Mouse (Mus musculus): Measurements from ENCODE around the gene Prdm2. TPM values are rescaled to one million over a fixed set of nuclear protein-coding genes. Genes with fewer than 3 reads are reported as not detected.

Prdm2 gene
- polyA plus RNA-seq, 1 experiment from 2014 or later, result 7.0 TPM

- no peaks in the 10 kb centered on the region for H3K9me3 ChIP-seq (ENCODE audit: control insufficient read depth, low read length)
- 84% methylated on average over 6 of the region's 6 CpGs for WGBS
- H3K4me1 ChIP-seq (ENCODE audit: control insufficient read depth, insufficient read depth, low read length), result peaks cover 14% of the 10 kb centered on the region
Measured at GRCm38 (mm10) chr4:143193164-143193563, 19.6 kb downstream of the Prdm2 start.

GRCm38 (mm10) chr4:143191783-143192182, 21.0 kb downstream of the Prdm2 start:
- no peak overlapping the region for H3K4me2 ChIP-seq (ENCODE audit: low read depth, low read length)
- H3K4me3 ChIP-seq (ENCODE audit: low read length), result no peak overlapping the region
- no peaks in the 10 kb centered on the region for H3K36me3 ChIP-seq (ENCODE audit: control insufficient read depth, insufficient read depth, low read length)
- peak; percentile 39; the same call in 1 of the 2 replicates for ATAC-seq
- peaks cover 14% of the 10 kb centered on the region for H3K4me1 ChIP-seq (ENCODE audit: control insufficient read depth, insufficient read depth, low read length)
- WGBS, result 73% methylated on average over 3 of the region's 3 CpGs
- no peaks in the 10 kb centered on the region for H3K9me3 ChIP-seq (ENCODE audit: control insufficient read depth, low read length)
- H3K27me3 ChIP-seq (replicated peaks; ENCODE audit: control insufficient read depth, insufficient read depth, low read length), result no peaks in the 10 kb centered on the region
- no peak overlapping the region for H3K27ac ChIP-seq (ENCODE audit: low read length)
- H3K9ac ChIP-seq (ENCODE audit: low read depth, low read length), result no peak overlapping the region

More at GRCm38 (mm10) chr4:143193164-143193563, 19.6 kb downstream of the Prdm2 start:
- H3K36me3 ChIP-seq (ENCODE audit: control insufficient read depth, insufficient read depth, low read length), result no peaks in the 10 kb centered on the region
- H3K27ac ChIP-seq (ENCODE audit: low read length), result no peak overlapping the region
- H3K4me3 ChIP-seq (ENCODE audit: low read length), result no peak overlapping the region
- H3K27me3 ChIP-seq (replicated peaks; ENCODE audit: control insufficient read depth, insufficient read depth, low read length), result no peaks in the 10 kb centered on the region
- ATAC-seq, result no peak
- no peak overlapping the region for H3K4me2 ChIP-seq (ENCODE audit: low read depth, low read length)
- no peak overlapping the region for H3K9ac ChIP-seq (ENCODE audit: low read depth, low read length)

- no peak overlapping the region for H3K4me3 ChIP-seq (ENCODE audit: low read length)
- H3K27me3 ChIP-seq (replicated peaks; ENCODE audit: control insufficient read depth, insufficient read depth, low read length), result no peaks in the 10 kb centered on the region
- H3K36me3 ChIP-seq (ENCODE audit: control insufficient read depth, insufficient read depth, low read length), result no peaks in the 10 kb centered on the region
- no peak overlapping the region; the same call in 1 of the 2 replicates for H3K9ac ChIP-seq (ENCODE audit: low read depth, low read length)
- H3K4me2 ChIP-seq (ENCODE audit: low read depth, low read length), result no peak overlapping the region
- no peaks in the 10 kb centered on the region for H3K9me3 ChIP-seq (ENCODE audit: control insufficient read depth, low read length)
- peaks cover 14% of the 10 kb centered on the region for H3K4me1 ChIP-seq (ENCODE audit: control insufficient read depth, insufficient read depth, low read length)
- no peak overlapping the region; the same call in 1 of the 2 replicates for H3K27ac ChIP-seq (ENCODE audit: low read length)
- ATAC-seq, result peak; percentile 88
- 28% methylated on average over 4 of the region's 4 CpGs for WGBS
Measured at GRCm38 (mm10) chr4:143190657-143191056, 22.1 kb downstream of the Prdm2 start.

- Histone ChIP-seq H3K27ac (ENCODE audit: low read length) (no peak overlapping the region), H3K4me3 (ENCODE audit: low read length) (no peak overlapping the region), H3K9ac (ENCODE audit: low read depth, low read length) (no peak overlapping the region), H3K36me3 (ENCODE audit: control insufficient read depth, insufficient read depth, low read length) (no peaks in the 10 kb centered on the region), H3K9me3 (ENCODE audit: control insufficient read depth, low read length) (no peaks in the 10 kb centered on the region), H3K27me3 (replicated peaks; ENCODE audit: control insufficient read depth, insufficient read depth, low read length) (no peaks in the 10 kb centered on the region), H3K4me1 (ENCODE audit: control insufficient read depth, insufficient read depth, low read length) (peaks cover 14% of the 10 kb centered on the region), H3K4me2 (ENCODE audit: low read depth, low read length) (no peak overlapping the region)
- no peak; the same call in 1 of the 2 replicates for ATAC-seq
- WGBS, result 77% methylated on average over 5 of the region's 5 CpGs
Measured at GRCm38 (mm10) chr4:143188571-143189191, 24.1 kb downstream of the Prdm2 start.

GRCm38 (mm10) chr4:143186066-143186465, 26.7 kb downstream of the Prdm2 start:
- no peaks in the 10 kb centered on the region for H3K36me3 ChIP-seq (ENCODE audit: control insufficient read depth, insufficient read depth, low read length)
- H3K9ac ChIP-seq (ENCODE audit: low read depth, low read length), result no peak overlapping the region
- H3K4me2 ChIP-seq (ENCODE audit: low read depth, low read length), result no peak overlapping the region
- H3K27ac ChIP-seq (ENCODE audit: low read length), result no peak overlapping the region
- H3K27me3 ChIP-seq (replicated peaks; ENCODE audit: control insufficient read depth, insufficient read depth, low read length), result no peaks in the 10 kb centered on the region
- ATAC-seq, result no peak
- H3K4me3 ChIP-seq (ENCODE audit: low read length), result no peak overlapping the region
- H3K4me1 ChIP-seq (ENCODE audit: control insufficient read depth, insufficient read depth, low read length), result peaks cover 7% of the 10 kb centered on the region
- H3K9me3 ChIP-seq (ENCODE audit: control insufficient read depth, low read length), result no peaks in the 10 kb centered on the region

- Histone ChIP-seq H3K27me3 (replicated peaks; ENCODE audit: control insufficient read depth, insufficient read depth, low read length) (no peaks in the 10 kb centered on the region), H3K36me3 (ENCODE audit: control insufficient read depth, insufficient read depth, low read length) (no peaks in the 10 kb centered on the region), H3K9me3 (ENCODE audit: control insufficient read depth, low read length) (no peaks in the 10 kb centered on the region), H3K4me2 (ENCODE audit: low read depth, low read length) (no peak overlapping the region), H3K9ac (ENCODE audit: low read depth, low read length) (no peak overlapping the region), H3K4me3 (ENCODE audit: low read length) (no peak overlapping the region), H3K27ac (ENCODE audit: low read length) (no peak overlapping the region), H3K4me1 (ENCODE audit: control insufficient read depth, insufficient read depth, low read length) (peaks cover under 1% of the 10 kb centered on the region)
- WGBS, result 78% methylated on average over 9 of the region's 9 CpGs
- no peak for ATAC-seq
Measured at GRCm38 (mm10) chr4:143185496-143185895, 27.3 kb downstream of the Prdm2 start.

GRCm38 (mm10) chr4:143183141-143183540, 29.7 kb downstream of the Prdm2 start:
- no peak for ATAC-seq
- Histone ChIP-seq H3K27me3 (replicated peaks; ENCODE audit: control insufficient read depth, insufficient read depth, low read length) (no peaks in the 10 kb centered on the region), H3K4me3 (ENCODE audit: low read length) (no peak overlapping the region), H3K9me3 (ENCODE audit: control insufficient read depth, low read length) (no peaks in the 10 kb centered on the region), H3K27ac (ENCODE audit: low read length) (no peak overlapping the region), H3K9ac (ENCODE audit: low read depth, low read length) (no peak overlapping the region), H3K4me1 (ENCODE audit: control insufficient read depth, insufficient read depth, low read length) (no peaks in the 10 kb centered on the region), H3K36me3 (ENCODE audit: control insufficient read depth, insufficient read depth, low read length) (no peaks in the 10 kb centered on the region), H3K4me2 (ENCODE audit: low read depth, low read length) (no peak overlapping the region)
- WGBS, result 85% methylated on average over 6 of the region's 6 CpGs

- WGBS, result 90% methylated on average over 5 of the region's 5 CpGs
Measured at GRCm38 (mm10) chr4:143180731-143181130, 32.1 kb downstream of the Prdm2 start.

GRCm38 (mm10) chr4:143171600-143172290, 41.0 kb downstream of the Prdm2 start:
- no peaks in the 10 kb centered on the region for H3K9me3 ChIP-seq (ENCODE audit: control insufficient read depth, low read length)
- 75% methylated on average over 4 of the region's 4 CpGs for WGBS
- H3K4me3 ChIP-seq (ENCODE audit: low read length), result no peak overlapping the region
- H3K27me3 ChIP-seq (replicated peaks; ENCODE audit: control insufficient read depth, insufficient read depth, low read length), result no peaks in the 10 kb centered on the region
- no peaks in the 10 kb centered on the region for H3K4me1 ChIP-seq (ENCODE audit: control insufficient read depth, insufficient read depth, low read length)
- H3K36me3 ChIP-seq (ENCODE audit: control insufficient read depth, insufficient read depth, low read length), result no peaks in the 10 kb centered on the region
- H3K4me2 ChIP-seq (ENCODE audit: low read depth, low read length), result no peak overlapping the region
- H3K9ac ChIP-seq (ENCODE audit: low read depth, low read length), result no peak overlapping the region
- no peak overlapping the region for H3K27ac ChIP-seq (ENCODE audit: low read length)
- no peak for ATAC-seq

More at GRCm38 (mm10) chr4:143180731-143181130, 32.1 kb downstream of the Prdm2 start:
- no peak for ATAC-seq
- H3K27ac ChIP-seq (ENCODE audit: low read length), result no peak overlapping the region
- H3K4me2 ChIP-seq (ENCODE audit: low read depth, low read length), result no peak overlapping the region
- H3K4me1 ChIP-seq (ENCODE audit: control insufficient read depth, insufficient read depth, low read length), result no peaks in the 10 kb centered on the region
- no peaks in the 10 kb centered on the region for H3K27me3 ChIP-seq (replicated peaks; ENCODE audit: control insufficient read depth, insufficient read depth, low read length)
- no peak overlapping the region for H3K4me3 ChIP-seq (ENCODE audit: low read length)
- H3K9me3 ChIP-seq (ENCODE audit: control insufficient read depth, low read length), result no peaks in the 10 kb centered on the region
- no peaks in the 10 kb centered on the region for H3K36me3 ChIP-seq (ENCODE audit: control insufficient read depth, insufficient read depth, low read length)
- no peak overlapping the region for H3K9ac ChIP-seq (ENCODE audit: low read depth, low read length)

Measured in intestine, embryonic 16.5 days (tissue).